Mouse (Mus musculus): Measurements from ENCODE around the gene Phospho1.

The Phospho1 gene

GRCm38 (mm10) chr11:95834143-95834667 is 9.9 kb downstream of the Phospho1 start:
- no peak for DNase-seq (ENCODE audit: low read depth, low spot score)

GRCm38 (mm10) chr11:95834742-95835710 is 10.7 kb downstream of the Phospho1 start:
- DNase-seq (ENCODE audit: low read depth, low spot score), result no peak

GRCm38 (mm10) chr11:95835832-95836231 is 11.5 kb downstream of the Phospho1 start:
- no peak for DNase-seq (ENCODE audit: low read depth, low spot score)

- no peak for DNase-seq (ENCODE audit: low read depth, low spot score)
Observed at GRCm38 (mm10) chr11:95836433-95836832, 12.1 kb downstream of the Phospho1 start.

GRCm38 (mm10) chr11:95837059-95837458 is 12.8 kb downstream of the Phospho1 start, which contains the start of gene Gngt2:
TSS of gene Gngt2 (plus strand) at chr11:95837216.
- no peak for DNase-seq (ENCODE audit: low read depth, low spot score)

GRCm38 (mm10) chr11:95838598-95838997 is 14.3 kb downstream of the Phospho1 start:
- no peak for DNase-seq (ENCODE audit: low read depth, low spot score)

GRCm38 (mm10) chr11:95838999-95839868 is 14.9 kb downstream of the Phospho1 start:
- DNase-seq (ENCODE audit: low read depth, low spot score), result no peak

GRCm38 (mm10) chr11:95840694-95841497 is 16.6 kb downstream of the Phospho1 start:
- DNase-seq (ENCODE audit: low read depth, low spot score), result no peak

GRCm38 (mm10) chr11:95841498-95841830 is 17.2 kb downstream of the Phospho1 start:
- no peak for DNase-seq (ENCODE audit: low read depth, low spot score)

GRCm38 (mm10) chr11:95842074-95842681 is 17.9 kb downstream of the Phospho1 start, which contains the start of gene Abi3:
TSS of gene Abi3 (minus strand) at chr11:95842476.
- no peak for DNase-seq (ENCODE audit: low read depth, low spot score)

GRCm38 (mm10) chr11:95842953-95843352 is 18.7 kb downstream of the Phospho1 start:
- DNase-seq (ENCODE audit: low read depth, low spot score), result no peak

GRCm38 (mm10) chr11:95843421-95843950 is 19.2 kb downstream of the Phospho1 start:
- peak; percentile 69 for DNase-seq (ENCODE audit: low read depth, low spot score)

GRCm38 (mm10) chr11:95844935-95845334 is 20.6 kb downstream of the Phospho1 start:
- DNase-seq (ENCODE audit: low read depth, low spot score), result no peak

- DNase-seq (ENCODE audit: low read depth, low spot score), result no peak
Observed at GRCm38 (mm10) chr11:95850898-95851297, 26.6 kb downstream of the Phospho1 start.

GRCm38 (mm10) chr11:95853684-95854083 is 29.4 kb downstream of the Phospho1 start:
- no peak for DNase-seq (ENCODE audit: low read depth, low spot score)

- DNase-seq (ENCODE audit: low read depth, low spot score), result no peak
Observed at GRCm38 (mm10) chr11:95857306-95857705, 33.0 kb downstream of the Phospho1 start.

- DNase-seq (ENCODE audit: low read depth, low spot score), result no peak
Observed at GRCm38 (mm10) chr11:95857716-95858527, 33.6 kb downstream of the Phospho1 start.

- DNase-seq (ENCODE audit: low read depth, low spot score), result peak; percentile 87
Observed at GRCm38 (mm10) chr11:95858528-95859467, 34.5 kb downstream of the Phospho1 start.

All from retina, adult 2 months (tissue).